Mouse (Mus musculus) lung, embryonic 16.5 days (tissue): ENCODE data around the gene Cd55. TPM values are rescaled to one million over a fixed set of nuclear protein-coding genes. Genes with fewer than 3 reads are reported as not detected.

Source experiments
- ATAC-seq: fragments of 200-750 bp; cut with Nextera tagmentation; 2 replicates; pipeline ENCODE4 v1.8.0; 2017; ENCODE audit warnings: low read depth, mild to moderate bottlenecking, moderate library complexity
- H3K27ac ChIP-seq: fragments of 300-500 bp; sonication (generic); 2 replicates; pipeline ENCODE4 v1.5.1; 2014; ENCODE audit warnings: mild to moderate bottlenecking, control low read depth, low read length
- H3K27me3 ChIP-seq: fragments of 300-500 bp; sonication (generic); 2 replicates; pipeline ENCODE4 v1.6.1; 2014; ENCODE audit warnings: low read depth, low read length, mixed read lengths; ENCODE audit not compliant: control insufficient read depth, insufficient read depth
- H3K36me3 ChIP-seq: fragments of 300-500 bp; sonication (generic); 2 replicates; pipeline ENCODE4 v1.6.1; 2014; ENCODE audit warnings: low read length; ENCODE audit not compliant: control insufficient read depth, insufficient read depth
- H3K4me1 ChIP-seq: fragments of 300-500 bp; sonication (generic); replicated peaks from 2 replicates; pipeline ENCODE4 v1.6.1; 2014; ENCODE audit warnings: low read length, mixed read lengths; ENCODE audit not compliant: control insufficient read depth, insufficient read depth
- H3K4me2 ChIP-seq: fragments of 300-500 bp; sonication (generic); 2 replicates; pipeline ENCODE4 v1.6.1; 2014; ENCODE audit warnings: low read depth, low read length, control low read depth
- H3K4me3 ChIP-seq: fragments of 300-500 bp; sonication (generic); 2 replicates; pipeline ENCODE4 v1.5.1; 2014; ENCODE audit warnings: mild to moderate bottlenecking, low read length, control low read depth
- H3K9ac ChIP-seq: fragments of 300-500 bp; sonication (generic); 2 replicates; pipeline ENCODE4 v1.6.1; 2014; ENCODE audit warnings: low read length, control low read depth
- H3K9me3 ChIP-seq: fragments of 300-500 bp; sonication (generic); 2 replicates; pipeline ENCODE4 v1.6.1; 2016; ENCODE audit warnings: low read length; ENCODE audit not compliant: control insufficient read depth
- WGBS: fragments of 180-500 bp; shearing (Covaris S2); extraction: QIAGEN DNeasy Blood & Tissue Kit; methylation state at CpG from one replicate; pipeline ENCODE4 v1.1.7; 2014; 5-methylcytosine and 5-hydroxymethylcytosine counted together
- polyA plus RNA-seq: library from polyadenylated mRNA; unstranded; fragments of >200 nt; fragmentation: Nextera tagmentation; extraction: Ambion mirVana; gene quantifications from 2 replicates; pipeline ENCODE4 v1.2.1, GENCODE M21; 2015

Cd55 gene
- polyA plus RNA-seq, result 25.9 and 26.3 TPM in 2 replicates

DNA sequence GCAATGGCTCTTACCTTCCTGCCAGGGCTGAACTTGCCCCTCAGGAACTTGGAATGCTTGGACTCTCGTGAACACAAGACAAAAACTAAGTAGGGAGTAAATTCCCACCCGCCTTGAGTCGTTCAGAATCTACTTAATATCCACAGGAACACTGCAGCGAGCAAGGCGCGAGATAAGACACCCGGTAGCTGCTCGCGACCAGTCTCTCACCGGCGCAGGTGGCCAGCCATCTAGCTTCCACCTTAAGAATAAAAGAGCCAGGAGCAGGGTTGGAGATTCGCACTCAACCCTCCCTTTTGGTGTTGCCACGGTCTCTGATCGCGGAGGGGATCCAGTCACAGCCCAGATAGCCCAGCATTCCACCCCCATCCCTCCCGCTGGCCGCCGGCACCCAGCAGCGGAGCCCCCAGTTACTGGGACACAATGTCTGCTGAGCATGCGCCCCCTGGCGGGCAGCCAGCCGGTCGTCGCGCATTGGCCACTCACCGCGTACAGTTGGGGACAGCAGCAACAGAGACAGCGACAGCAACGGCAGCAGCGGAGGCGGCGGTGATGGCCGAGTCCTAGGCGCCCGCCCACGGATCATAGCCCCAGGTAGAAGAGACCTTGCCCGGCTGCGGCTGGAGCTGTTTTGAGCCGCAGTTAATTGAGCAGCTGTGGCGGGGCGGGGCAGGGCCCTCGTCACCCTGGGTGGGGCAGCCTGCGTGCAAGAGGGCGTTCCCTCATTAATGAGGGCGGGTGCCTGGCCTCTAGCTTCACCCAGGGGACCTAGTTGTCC is at the start of gene Cd55:
Gene Cd55, minus strand, starts transcription at position 661 of the 778 bp plus-strand sequence.
- no peaks in the 10 kb centered on the region for H3K36me3 ChIP-seq
- H3K4me3 ChIP-seq, result peak within 1 kb of the TSS; percentile 75
- H3K9ac ChIP-seq, result peak within 1 kb of the TSS; percentile 76
- peak; percentile 92 for ATAC-seq
- peak within 1 kb of the TSS; percentile 82 for H3K27ac ChIP-seq
- no peaks in the 10 kb centered on the region for H3K27me3 ChIP-seq
- H3K4me1 ChIP-seq, result peaks cover 3% of the 10 kb centered on the region; the same call in 1 of the 2 replicates
- under 1% methylated on average over 44 of the region's 45 CpGs for WGBS
- H3K9me3 ChIP-seq, result no peaks in the 10 kb centered on the region
- H3K4me2 ChIP-seq, result peak within 1 kb of the TSS; percentile 86

- Histone ChIP-seq H3K36me3 (no peaks in the 10 kb centered on the region), H3K27me3 (no peaks in the 10 kb centered on the region), H3K9ac (no peak overlapping the region), H3K4me1 (peaks cover 22% of the 10 kb centered on the region), H3K27ac (peak overlapping the region; percentile 39; the same call in 1 of the 2 replicates), H3K9me3 (no peaks in the 10 kb centered on the region), H3K4me3 (no peak overlapping the region), H3K4me2 (no peak overlapping the region)
- WGBS, result 32% methylated on average over 3 of the region's 3 CpGs
- peak; percentile 71 for ATAC-seq
Observed at GRCm38 (mm10) chr1:130511823-130512370, 49.4 kb upstream of the Cd55 start.

DNA sequence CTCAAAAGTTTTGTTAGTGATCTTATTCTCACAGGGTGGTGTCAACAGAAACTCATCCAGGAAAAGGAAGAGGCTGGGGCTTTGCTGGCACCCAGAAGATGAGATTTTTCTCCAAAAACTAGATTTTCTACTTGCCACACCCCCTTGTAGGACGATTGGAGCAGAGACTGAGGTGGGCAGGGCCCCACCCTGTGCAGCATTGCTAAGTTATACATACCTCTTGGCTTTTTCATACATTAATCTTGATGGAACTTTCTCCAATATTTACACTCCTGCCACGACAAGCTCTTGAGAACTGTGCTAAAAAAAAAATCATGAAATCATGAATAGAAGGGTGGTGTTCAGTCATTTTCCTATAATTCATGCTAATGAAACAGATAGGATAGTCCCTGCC is 46.4 kb upstream of the Cd55 start:
- H3K27me3 ChIP-seq, result no peaks in the 10 kb centered on the region
- H3K4me3 ChIP-seq, result no peak overlapping the region
- no peak overlapping the region for H3K4me2 ChIP-seq
- no peak overlapping the region for H3K9ac ChIP-seq
- no peak overlapping the region for H3K27ac ChIP-seq
- peaks cover 22% of the 10 kb centered on the region for H3K4me1 ChIP-seq
- H3K9me3 ChIP-seq, result no peaks in the 10 kb centered on the region
- H3K36me3 ChIP-seq, result no peaks in the 10 kb centered on the region
- 22% methylated on average over 2 of the region's 2 CpGs for WGBS
- ATAC-seq, result peak; percentile 64

GRCm38 (mm10) chr1:130508030-130508956 is 45.7 kb upstream of the Cd55 start:
- no peaks in the 10 kb centered on the region for H3K27me3 ChIP-seq
- no peak overlapping the region for H3K4me3 ChIP-seq
- H3K27ac ChIP-seq, result no peak overlapping the region
- H3K9ac ChIP-seq, result no peak overlapping the region
- no peak overlapping the region for H3K4me2 ChIP-seq
- no peaks in the 10 kb centered on the region for H3K9me3 ChIP-seq
- WGBS, result 64% methylated on average over 6 of the region's 6 CpGs
- 0 out of 2 replicates have a peak, but pooled peaks have one; percentile 1 for ATAC-seq
- no peaks in the 10 kb centered on the region for H3K36me3 ChIP-seq
- H3K4me1 ChIP-seq, result peaks cover 19% of the 10 kb centered on the region

GRCm38 (mm10) chr1:130507408-130507807 is 44.9 kb upstream of the Cd55 start:
- Histone ChIP-seq H3K36me3 (no peaks in the 10 kb centered on the region), H3K4me3 (no peak overlapping the region), H3K9ac (no peak overlapping the region), H3K4me1 (peaks cover 11% of the 10 kb centered on the region), H3K27me3 (no peaks in the 10 kb centered on the region), H3K9me3 (no peaks in the 10 kb centered on the region), H3K27ac (no peak overlapping the region), H3K4me2 (no peak overlapping the region)
- 45% methylated on average over 2 of the region's 2 CpGs for WGBS
- no peak for ATAC-seq

DNA sequence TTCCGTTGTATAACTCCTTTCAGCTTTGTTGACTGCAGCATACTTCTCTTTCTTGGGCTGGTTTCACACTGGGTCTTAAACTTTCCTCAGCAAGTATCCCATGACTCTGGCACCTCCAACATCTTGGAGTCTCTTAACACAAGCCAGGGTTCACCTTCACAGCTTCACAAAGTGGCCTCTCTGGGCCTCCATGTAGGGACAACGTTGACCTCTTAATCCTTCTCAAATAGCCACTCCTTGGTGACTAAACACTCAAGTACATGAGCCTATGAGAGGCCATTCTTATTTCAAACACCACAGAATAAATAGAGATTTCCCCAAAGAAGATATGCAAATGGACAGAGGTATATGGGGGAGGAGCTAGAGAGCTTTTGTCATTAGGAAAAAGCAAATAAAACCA is 37.4 kb upstream of the Cd55 start:
- Histone ChIP-seq H3K4me3 (no peak overlapping the region), H3K4me2 (no peak overlapping the region), H3K36me3 (no peaks in the 10 kb centered on the region), H3K27me3 (no peaks in the 10 kb centered on the region), H3K27ac (no peak overlapping the region), H3K9me3 (no peaks in the 10 kb centered on the region), H3K4me1 (no peaks in the 10 kb centered on the region), H3K9ac (no peak overlapping the region)
- ATAC-seq, result no peak
- 70% methylated on average over 2 of the region's 2 CpGs for WGBS

DNA sequence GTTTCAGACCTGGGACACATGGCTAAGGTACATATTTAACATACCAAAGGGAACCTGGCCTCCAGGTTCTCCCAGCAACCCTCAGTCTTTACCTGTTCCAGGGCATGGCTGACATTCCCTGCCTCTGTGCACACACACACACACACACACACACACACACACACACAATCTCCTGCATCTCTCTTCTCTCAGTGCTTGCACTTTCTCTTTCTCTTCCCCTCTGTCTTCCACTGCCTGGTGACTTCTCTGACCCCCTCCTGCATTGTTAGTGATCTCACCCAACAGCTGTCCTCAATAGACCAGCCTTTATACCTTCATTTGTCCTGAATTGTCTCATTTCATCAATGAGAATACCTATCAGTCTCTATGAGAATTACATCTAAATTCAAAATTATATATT is 35.8 kb upstream of the Cd55 start:
- no peak overlapping the region for H3K27ac ChIP-seq
- no peak overlapping the region for H3K4me3 ChIP-seq
- H3K27me3 ChIP-seq, result no peaks in the 10 kb centered on the region
- ATAC-seq, result no peak
- no peaks in the 10 kb centered on the region for H3K36me3 ChIP-seq
- no peaks in the 10 kb centered on the region for H3K9me3 ChIP-seq
- no peak overlapping the region for H3K9ac ChIP-seq
- H3K4me2 ChIP-seq, result no peak overlapping the region
- H3K4me1 ChIP-seq, result no peaks in the 10 kb centered on the region

DNA sequence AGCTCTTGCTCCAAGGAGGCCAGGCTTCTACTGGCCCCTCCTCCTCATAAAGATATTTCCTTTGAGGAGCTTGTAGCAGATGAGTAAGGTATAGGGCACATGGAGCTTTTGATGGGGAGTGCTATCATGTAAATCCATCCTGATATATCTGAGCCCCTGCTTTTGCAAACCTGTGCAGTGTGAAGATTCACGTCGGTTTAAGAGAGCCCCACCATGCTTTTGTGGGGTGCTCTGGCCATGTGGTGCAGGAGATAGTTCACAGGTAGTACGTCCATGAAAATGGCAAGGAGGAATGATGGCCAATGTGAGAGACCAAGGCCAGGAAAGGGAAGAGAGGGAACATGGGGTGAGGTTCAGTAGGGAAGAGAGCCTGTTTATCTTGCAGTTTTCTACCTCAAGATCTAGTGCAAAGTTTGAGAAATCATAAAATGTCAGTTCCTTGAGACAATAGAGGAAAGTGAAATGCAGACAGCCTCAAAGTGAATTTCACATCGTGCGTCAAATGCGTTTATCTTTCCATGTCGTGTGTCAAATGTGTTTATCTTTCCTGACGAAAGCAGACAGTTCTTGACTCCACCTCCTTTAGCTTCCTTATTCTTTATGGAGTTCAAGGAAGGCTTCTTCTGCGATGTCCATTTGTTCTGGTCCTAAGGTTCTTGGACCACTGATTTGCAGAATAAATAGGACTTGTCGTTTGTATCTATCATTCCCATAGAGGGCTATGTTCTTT is 24.4 kb upstream of the Cd55 start:
- no peak overlapping the region for H3K9ac ChIP-seq
- H3K4me1 ChIP-seq, result no peaks in the 10 kb centered on the region
- H3K4me3 ChIP-seq, result no peak overlapping the region
- H3K9me3 ChIP-seq, result no peaks in the 10 kb centered on the region
- ATAC-seq, result no peak
- WGBS, result 44% methylated on average over 10 of the region's 10 CpGs
- no peak overlapping the region for H3K27ac ChIP-seq
- H3K36me3 ChIP-seq, result no peaks in the 10 kb centered on the region
- H3K27me3 ChIP-seq, result no peaks in the 10 kb centered on the region
- H3K4me2 ChIP-seq, result no peak overlapping the region
